Mouse (Mus musculus) liver, postnatal 0 days (tissue): ENCODE measurements around the gene Zic2.

Experiments
- CTCF ChIP-seq: sonication (generic); IDR thresholded peaks from 2 replicates; pipeline ENCODE4 v1.5.1; 2016; ENCODE audit warnings: antibody characterized with exemption, low read depth
- EP300 ChIP-seq: IDR thresholded peaks from 2 replicates; pipeline ENCODE4 v1.6.1; 2016; ENCODE audit warnings: antibody characterized with exemption, low read depth, mild to moderate bottlenecking

- no peak for TF ChIP-seq CTCF
- no peak for TF ChIP-seq EP300
Observed at GRCm38 (mm10) chr14:122474891-122475556, at the start of gene Zic2.
